Mouse (Mus musculus) CH12.LX (cell line): ENCODE results near the gene Col24a1. TPM values are rescaled to one million over a fixed set of nuclear protein-coding genes. Genes with fewer than 3 reads are reported as not detected.

Source experiments
- DNase-seq: peaks from one replicate; pipeline ENCODE4 v3.0.0-alpha.2; 2013; ENCODE audit errors: extremely low read depth
- H3K27ac ChIP-seq: 2 replicates; pipeline ENCODE4 v1.5.1; 2012; ENCODE audit warnings: low read depth, mild to moderate bottlenecking, control low read depth, moderate library complexity; ENCODE audit not compliant: insufficient read depth
- H3K27me3 ChIP-seq: replicated peaks from 2 replicates; pipeline ENCODE3; 2012; ENCODE audit warnings: inconsistent platforms
- H3K36me3 ChIP-seq, 2 experiments: replicated peaks in 1 of 2; 2 replicates each; pipeline versions ENCODE3 to v1.6.1; 2012; ENCODE audit warnings: inconsistent platforms in 1 of 2, low read length in 1 of 2, mild to moderate bottlenecking in 1 of 2, mixed read lengths in 1 of 2, moderate library complexity in 1 of 2; ENCODE audit not compliant: control insufficient read depth in 1 of 2, insufficient read depth in 1 of 2
- H3K4me1 ChIP-seq, 2 experiments: 2 replicates each; pipeline ENCODE4 v1.6.1; 2012; ENCODE audit warnings: inconsistent platforms in 1 of 2, moderate library complexity in 1 of 2; ENCODE audit not compliant: insufficient read depth in 2 of 2, control insufficient read depth in 1 of 2
- H3K4me2 ChIP-seq: 2 replicates; pipeline ENCODE4 v1.6.1; 2012; ENCODE audit warnings: low read depth, mild to moderate bottlenecking, control low read depth; ENCODE audit not compliant: poor library complexity, insufficient read depth, severe bottlenecking
- H3K4me3 ChIP-seq, 3 experiments: fragments of 150-350 bp in 1 of 3; sonication (generic) in 1 of 3; replicated peaks in 1 of 3; 2 replicates each; pipeline versions ENCODE3 to v1.5.1; 2011 to 2012; ENCODE audit warnings: low read depth in 2 of 3, low read length in 2 of 3, mild to moderate bottlenecking in 2 of 3, moderate library complexity in 2 of 3, control low read depth in 1 of 3, improper control_type of control experiment in 1 of 3, inconsistent platforms in 1 of 3, mixed read lengths in 1 of 3; ENCODE audit not compliant: poor library complexity in 1 of 3
- H3K79me2 ChIP-seq: replicated peaks from 2 replicates; pipeline ENCODE4 v1.6.1; 2012; ENCODE audit warnings: mild to moderate bottlenecking, moderate library complexity; ENCODE audit not compliant: control insufficient read depth, poor library complexity, insufficient read depth, severe bottlenecking; ENCODE audit errors: extremely low read depth
- H3K9ac ChIP-seq: 2 replicates; pipeline ENCODE4 v1.6.1; 2012; ENCODE audit warnings: low read depth, mild to moderate bottlenecking, control low read depth, moderate library complexity; ENCODE audit not compliant: insufficient read depth
- H3K9me3 ChIP-seq: replicated peaks from 2 replicates; pipeline ENCODE3; 2012; ENCODE audit warnings: low read length, inconsistent platforms, mixed read lengths
- CHD1 ChIP-seq: IDR thresholded peaks from 2 replicates; pipeline ENCODE4 v1.6.1; 2012; ENCODE audit warnings: low read depth, low read length, improper control_type of control experiment, inconsistent platforms
- CTCF ChIP-seq, 2 experiments: IDR thresholded peaks in 1 of 2; conservative IDR thresholded peaks in 1 of 2; 2 replicates each; pipeline ENCODE4 v1.5.1; 2011 to 2012; ENCODE audit warnings: low read depth in 2 of 2, low read length in 2 of 2, improper control_type of control experiment in 1 of 2, inconsistent platforms in 1 of 2, mild to moderate bottlenecking in 1 of 2, moderate library complexity in 1 of 2
- E2F4 ChIP-seq: IDR thresholded peaks from 2 replicates; pipeline ENCODE4 v1.6.1; 2011; ENCODE audit warnings: low read depth, low read length, improper control_type of control experiment; ENCODE audit not compliant: insufficient replicate concordance
- ETS1 ChIP-seq: conservative IDR thresholded peaks from 2 replicates; pipeline ENCODE4 v1.6.1; 2012; ENCODE audit warnings: low read depth, mild to moderate bottlenecking, inconsistent platforms, low read length, improper control_type of control experiment, moderate library complexity
- GABPA ChIP-seq: IDR thresholded peaks from 2 replicates; pipeline ENCODE4 v1.6.1; 2012; ENCODE audit warnings: low read depth, low read length, improper control_type of control experiment, inconsistent platforms; ENCODE audit not compliant: insufficient replicate concordance
- MAFK ChIP-seq: IDR thresholded peaks from 2 replicates; pipeline ENCODE4 v1.6.1; 2011; ENCODE audit warnings: low read length, improper control_type of control experiment; ENCODE audit not compliant: insufficient replicate concordance
- MAZ ChIP-seq: IDR thresholded peaks from 2 replicates; pipeline ENCODE4 v1.6.1; 2012; ENCODE audit warnings: low read depth, mild to moderate bottlenecking, inconsistent platforms, low read length, improper control_type of control experiment, moderate library complexity
- MXI1 ChIP-seq: IDR thresholded peaks from 2 replicates; pipeline ENCODE4 v1.6.1; 2011; ENCODE audit warnings: mild to moderate bottlenecking, low read depth, low read length, improper control_type of control experiment
- MYC ChIP-seq: IDR thresholded peaks from 2 replicates; pipeline ENCODE4 v1.6.1; 2011; ENCODE audit warnings: low read depth, mild to moderate bottlenecking, improper control_type of control experiment, low read length
- NELFE ChIP-seq: IDR thresholded peaks from 2 replicates; pipeline ENCODE4 v1.6.1; 2011; ENCODE audit warnings: low read depth, low read length, improper control_type of control experiment
- NRF1 ChIP-seq: IDR thresholded peaks from 2 replicates; pipeline ENCODE4 v1.6.1; 2014; ENCODE audit warnings: low read depth, mild to moderate bottlenecking, inconsistent platforms, low read length, improper control_type of control experiment, moderate library complexity
- RAD21 ChIP-seq: IDR thresholded peaks from 2 replicates; pipeline ENCODE4 v1.6.1; 2011; ENCODE audit warnings: low read depth, mild to moderate bottlenecking, low read length, improper control_type of control experiment, moderate library complexity
- RCOR1 ChIP-seq: conservative IDR thresholded peaks from 2 replicates; pipeline ENCODE4 v1.6.1; 2012; ENCODE audit warnings: low read depth, mild to moderate bottlenecking, inconsistent platforms, low read length, improper control_type of control experiment
- SMC3 ChIP-seq: IDR thresholded peaks from 2 replicates; pipeline ENCODE4 v1.6.1; 2011; ENCODE audit warnings: low read depth, low read length, improper control_type of control experiment
- TCF12 ChIP-seq: IDR thresholded peaks from 2 replicates; pipeline ENCODE4 v1.6.1; 2014; ENCODE audit warnings: low read depth, mild to moderate bottlenecking, inconsistent platforms, low read length, improper control_type of control experiment
- ZC3H11A ChIP-seq: IDR thresholded peaks from 2 replicates; pipeline ENCODE4 v1.6.1; 2012; ENCODE audit warnings: low read depth, mild to moderate bottlenecking, inconsistent platforms, low read length, improper control_type of control experiment
- ZMIZ1 ChIP-seq: IDR thresholded peaks from 2 replicates; pipeline ENCODE4 v1.6.1; 2012; ENCODE audit warnings: low read depth, mild to moderate bottlenecking, inconsistent platforms, low read length, improper control_type of control experiment
- ZNF384 ChIP-seq: IDR thresholded peaks from 2 replicates; pipeline ENCODE4 v1.6.1; 2012; ENCODE audit warnings: low read depth, low read length, improper control_type of control experiment, inconsistent platforms
- dilution Hi-C: fragments of 300-500 bp; cut with MboI; formaldehyde crosslinking; loops from 2 replicates; pipeline ENCODE4 v1.14.3; 2020; ENCODE audit warnings: low sequenced_read_pairs; ENCODE audit not compliant: extremely low pct_unique_long_range_greater_than_20kb, extremely low pct_ligation_motif_present
- in situ Hi-C: fragments of 300-500 bp; cut with MboI; formaldehyde crosslinking; loops from 3 replicates; pipeline ENCODE4 v1.14.3; 2019; ENCODE audit warnings: low sequenced_read_pairs, low pct_ligation_motif_present, low pct_unique_long_range_greater_than_20kb, mixed read lengths
- polyA plus RNA-seq: library from polyadenylated mRNA; unstranded; fragments of >175 nt; gene quantifications from 2 replicates; pipeline ENCODE4 v1.2.1, GENCODE M21; 2012; ENCODE audit warnings: low read depth; ENCODE audit not compliant: insufficient read length
- total RNA-seq, 2 experiments: library from RNA; depleted of rRNA; stranded (reverse); fragments of 300-350 nt in 1 of 2; fragments of >200 nt in 1 of 2; gene quantifications; 2 replicates each; pipeline ENCODE4 v1.2.3; 2012 to 2014

The Col24a1 gene
- total and polyA plus RNA-seq, 3 experiments: 0.10 TPM; not detected in 2

GRCm38 (mm10) chr3:145408045-145408444 lies 115.8 kb downstream of the Col24a1 start:
- H3K4me1 ChIP-seq: 0 out of 4 replicates have a peak, but pooled peaks cover 0 to 2% of the 10 kb centered on the region in 2 experiments
- no peaks in the 10 kb centered on the region for H3K27me3 ChIP-seq
- no peak overlapping the region for H3K27ac ChIP-seq
- no peak for TF ChIP-seq ZNF384
- no peak for TF ChIP-seq GABPA
- TF ChIP-seq MXI1: no peak
- no peak for TF ChIP-seq RCOR1
- TF ChIP-seq NELFE: no peak
- TF ChIP-seq ETS1: no peak
- peak; percentile 69 to 81 for TF ChIP-seq CTCF (conservative IDR thresholded peaks at IDR 0.05 in 1 of 2, IDR thresholded peaks at IDR 0.05 in 1 of 2; ENCODE audit: low read depth in 2 of 2, low read length in 2 of 2)
- peak; percentile 13; the same call in 1 of the 2 replicates for TF ChIP-seq ZC3H11A
- TF ChIP-seq RAD21: peak; percentile 77
- no peak for TF ChIP-seq ZMIZ1
- peak; percentile 59 for TF ChIP-seq SMC3
- H3K4me3 ChIP-seq: no peak overlapping the region
- no peaks in the 10 kb centered on the region for H3K79me2 ChIP-seq
- no peak overlapping the region for H3K4me2 ChIP-seq
- H3K9me3 ChIP-seq: peaks cover 2% of the 10 kb centered on the region
- dilution Hi-C loops: no loop called here
- in situ Hi-C loops: loop anchor here (25.0 kb wide), 1 partner anchor 504 kb away; the partner anchor contains the start of gene Bcl10
- no peak overlapping the region for H3K9ac ChIP-seq
- DNase-seq: peak; percentile 49
- H3K36me3 ChIP-seq: no peaks in the 10 kb centered on the region

- peak; percentile 59 for DNase-seq
- H3K9me3 ChIP-seq: peaks cover 2% of the 10 kb centered on the region
- no peak overlapping the region for H3K9ac ChIP-seq
- H3K27ac ChIP-seq: no peak overlapping the region
- no peaks in the 10 kb centered on the region for H3K27me3 ChIP-seq
- in situ Hi-C loops: loop anchor here (25.0 kb wide), 1 partner anchor 500 kb away; the partner anchor contains the start of gene Bcl10
- TF ChIP-seq MAFK (no peak), ZMIZ1 (no peak), ZNF384 (peak; percentile 71), E2F4 (no peak), MYC (peak; percentile 70), TCF12 (no peak), CTCF (conservative IDR thresholded peaks at IDR 0.05 in 1 of 2, IDR thresholded peaks at IDR 0.05 in 1 of 2; ENCODE audit: low read depth in 2 of 2, low read length in 2 of 2) (peak; percentile 78 to 80), CHD1 (no peak), MAZ (no peak), NRF1 (peak; percentile 26; the same call in 1 of the 2 replicates), SMC3 (peak; percentile 70), RAD21 (peak; percentile 75)
- TF ChIP-seq, all 38 proteins: peak for 6
- Histone ChIP-seq H3K4me1 (no peaks in the 10 kb centered on the region), H3K79me2 (no peaks in the 10 kb centered on the region), H3K36me3 (no peaks in the 10 kb centered on the region), H3K4me3 (no peak overlapping the region), H3K4me2 (no peak overlapping the region)
- dilution Hi-C loops: no loop called here
These were observed 119.9 kb downstream of the Col24a1 start for GRCm38 (mm10) chr3:145412137-145412536.
